Mouse (Mus musculus) retina, postnatal 1 day (tissue): ENCODE measurements around the gene Zfp62.

Source experiments
- DNase-seq: peaks from one replicate; pipeline ENCODE4 v3.0.0-alpha.2; 2012

The Zfp62 gene

GRCm38 (mm10) chr11:49248974-49249700, 46.0 kb downstream of the Zfp62 start:
- no peak for DNase-seq

- DNase-seq, result no peak
These were observed 46.8 kb downstream of the Zfp62 start for GRCm38 (mm10) chr11:49249811-49250421.

- DNase-seq, result peak; percentile 86
These were observed 47.6 kb downstream of the Zfp62 start for GRCm38 (mm10) chr11:49250422-49251379.

- no peak for DNase-seq
These were observed 48.3 kb downstream of the Zfp62 start for GRCm38 (mm10) chr11:49251380-49251761.

GRCm38 (mm10) chr11:49252048-49252447, 49.0 kb downstream of the Zfp62 start:
- DNase-seq, result no peak

- no peak for DNase-seq
These were observed 49.9 kb downstream of the Zfp62 start for GRCm38 (mm10) chr11:49253035-49253434.

- no peak for DNase-seq
These were observed 56.2 kb downstream of the Zfp62 start for GRCm38 (mm10) chr11:49259296-49259695.

GRCm38 (mm10) chr11:49259829-49260228, 56.7 kb downstream of the Zfp62 start:
- DNase-seq, result no peak

- no peak for DNase-seq
These were observed 57.7 kb downstream of the Zfp62 start for GRCm38 (mm10) chr11:49260598-49261312.

GRCm38 (mm10) chr11:49261313-49261855, 58.3 kb downstream of the Zfp62 start:
- no peak for DNase-seq

- DNase-seq, result no peak
These were observed 59.2 kb downstream of the Zfp62 start for GRCm38 (mm10) chr11:49262286-49262685.

GRCm38 (mm10) chr11:49263149-49263548, 60.1 kb downstream of the Zfp62 start:
- no peak for DNase-seq

GRCm38 (mm10) chr11:49264081-49264480, 61.0 kb downstream of the Zfp62 start:
- no peak for DNase-seq

- DNase-seq, result no peak
These were observed 61.5 kb downstream of the Zfp62 start for GRCm38 (mm10) chr11:49264622-49265021.

GRCm38 (mm10) chr11:49265101-49265500, 62.0 kb downstream of the Zfp62 start:
- DNase-seq, result no peak

GRCm38 (mm10) chr11:49266671-49267070, 63.6 kb downstream of the Zfp62 start:
- DNase-seq, result no peak

GRCm38 (mm10) chr11:49267316-49267715, 64.2 kb downstream of the Zfp62 start:
- DNase-seq, result no peak

GRCm38 (mm10) chr11:49267970-49268579, 65.0 kb downstream of the Zfp62 start:
- DNase-seq, result peak; percentile 39
